Mouse (Mus musculus) kidney, adult 18-20 months (tissue): ENCODE measurements at regions not wholly inside any gene's neighbourhood (a gene's known extent, or its start where the extent isn't known, plus 50 kb on each side); places are given as distances from the start of the nearest gene placed in this dataset.
A peak's percentile ranks its signal among the peaks of the same experiment; 100 is the strongest.

Experiments used
- DNase-seq: peaks from one replicate; pipeline ENCODE4 v3.0.0; 2021

DNA sequence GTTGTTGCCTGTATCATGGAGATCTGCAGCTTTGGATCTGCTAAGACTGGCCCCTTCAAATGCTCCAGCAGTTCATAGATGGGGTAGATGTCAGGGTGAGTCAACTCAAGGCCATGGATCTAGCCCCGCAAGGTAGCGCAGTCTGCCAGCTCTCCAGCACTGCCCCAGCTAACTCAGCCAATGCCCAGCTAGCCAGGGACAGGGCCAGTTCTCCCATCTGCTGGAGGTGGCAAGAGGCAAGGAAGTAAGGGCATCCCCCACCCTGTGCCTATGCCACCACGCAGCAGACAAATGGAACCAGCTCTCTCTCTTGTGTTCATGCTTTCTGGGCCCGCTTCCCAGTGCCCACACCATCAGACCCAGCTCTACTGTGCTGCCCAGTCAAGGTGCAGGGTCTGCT lies 102.5 kb downstream of the Foxb1 start:
- no peak for DNase-seq

DNA sequence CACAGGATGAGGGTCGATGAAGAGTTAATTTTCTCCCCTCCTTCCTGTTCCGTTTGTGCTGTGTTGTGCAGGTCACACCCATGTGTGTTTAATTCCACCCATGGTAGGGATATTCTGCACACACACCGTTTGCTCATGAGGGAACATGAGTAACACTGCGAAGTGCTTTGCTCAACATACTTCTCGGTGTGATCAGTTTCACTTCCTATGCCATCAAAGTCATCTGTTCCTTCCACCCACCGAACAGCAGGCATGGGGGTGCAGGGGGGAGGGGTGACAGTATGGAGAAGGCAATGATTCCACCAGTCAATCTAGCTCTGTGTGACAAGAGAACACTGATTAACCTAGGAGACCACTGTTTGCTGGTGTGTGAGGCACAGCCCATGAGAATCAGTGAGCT lies 104.7 kb downstream of the Foxb1 start:
- DNase-seq: no peak

DNA sequence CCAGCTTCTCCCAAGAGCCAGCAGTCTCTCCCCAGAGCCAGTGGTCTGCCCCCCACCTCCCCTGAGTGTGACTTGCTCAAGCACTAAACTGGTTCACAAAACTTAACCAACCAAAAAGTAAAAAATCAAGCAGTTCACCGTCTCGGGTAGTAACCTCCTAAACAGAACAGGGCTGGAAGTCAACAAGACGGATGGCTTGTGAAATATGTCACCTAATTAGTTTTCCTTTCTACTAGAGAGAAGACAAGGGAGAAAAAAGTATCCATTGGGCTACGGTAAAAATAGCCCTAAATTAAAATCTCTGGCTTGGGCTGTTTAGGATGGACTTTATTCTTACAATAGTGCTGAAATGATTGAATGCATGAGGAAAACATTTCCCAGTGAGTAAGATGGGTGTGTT lies 108.6 kb downstream of the Foxb1 start:
- DNase-seq: no peak

- DNase-seq: no peak
These were observed 109.1 kb downstream of the Foxb1 start for GRCm38 (mm10) chr9:69651608-69652007.

- DNase-seq: no peak
These were observed 118.1 kb downstream of the Foxb1 start for GRCm38 (mm10) chr9:69642591-69642990.

- peak; percentile 73 for DNase-seq
These were observed 137.4 kb downstream of the Foxb1 start for GRCm38 (mm10) chr9:69623312-69623711.

DNA sequence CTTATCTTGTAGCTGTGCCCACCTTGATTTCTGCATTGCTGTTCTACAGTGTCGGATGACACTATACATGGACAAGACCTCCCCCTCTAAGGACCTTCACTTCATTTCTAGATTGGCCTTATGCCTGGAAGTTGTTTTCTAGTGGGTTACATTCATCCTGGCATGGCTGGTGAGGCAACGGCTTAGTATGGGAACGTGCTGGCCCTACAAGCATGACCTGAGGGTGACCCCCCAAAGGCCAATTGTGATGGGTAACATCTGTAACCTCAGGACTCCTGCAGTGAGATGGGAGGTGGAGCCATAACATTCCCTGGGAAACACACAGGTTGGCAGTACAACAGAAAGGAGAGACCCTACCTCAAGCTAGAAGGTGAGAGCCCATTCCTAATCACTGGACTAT lies 139.7 kb downstream of the Foxb1 start:
- DNase-seq: no peak

DNA sequence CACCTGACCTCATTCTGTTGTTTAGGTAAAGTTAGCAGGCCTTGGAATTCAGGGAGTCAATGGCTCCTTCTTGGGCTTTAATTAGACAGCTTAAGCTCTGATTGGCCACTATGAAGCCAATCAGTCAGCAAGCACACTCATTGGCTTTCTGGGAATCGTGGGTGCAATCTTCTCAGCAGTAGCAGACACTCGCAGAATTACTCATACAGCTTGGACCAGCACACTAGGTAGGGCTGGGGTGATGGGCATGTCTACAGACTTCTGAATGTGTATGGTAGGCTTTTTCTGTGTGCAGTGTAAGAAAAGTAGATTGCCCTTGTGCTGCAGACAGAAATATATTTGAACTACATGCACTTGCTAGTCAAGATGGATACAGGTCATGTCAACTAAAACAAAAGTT lies 143.4 kb downstream of the Foxb1 start:
- DNase-seq: no peak

DNA sequence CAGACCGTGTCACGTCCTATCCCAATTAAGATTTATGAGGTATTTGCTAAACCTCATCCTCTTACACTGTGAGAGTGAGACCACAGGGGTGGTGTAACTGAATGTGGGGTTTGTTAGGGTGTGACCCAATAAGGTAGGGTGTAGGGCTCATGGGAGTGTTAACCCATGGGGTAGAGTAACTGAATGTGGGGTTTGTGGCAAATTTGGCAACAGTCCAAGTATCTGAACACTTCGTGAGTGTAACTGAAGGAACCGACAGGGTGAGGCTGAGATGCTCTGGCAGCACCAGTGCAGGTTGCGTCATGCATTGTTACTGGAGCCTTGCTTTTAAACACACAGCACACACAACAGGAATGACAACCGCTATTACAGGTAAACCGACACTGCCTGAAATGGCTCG lies 144.1 kb downstream of the Anxa2 start:
- no peak for DNase-seq

- DNase-seq: no peak
These were observed 139.1 kb downstream of the Anxa2 start for GRCm38 (mm10) chr9:69592329-69593062.

DNA sequence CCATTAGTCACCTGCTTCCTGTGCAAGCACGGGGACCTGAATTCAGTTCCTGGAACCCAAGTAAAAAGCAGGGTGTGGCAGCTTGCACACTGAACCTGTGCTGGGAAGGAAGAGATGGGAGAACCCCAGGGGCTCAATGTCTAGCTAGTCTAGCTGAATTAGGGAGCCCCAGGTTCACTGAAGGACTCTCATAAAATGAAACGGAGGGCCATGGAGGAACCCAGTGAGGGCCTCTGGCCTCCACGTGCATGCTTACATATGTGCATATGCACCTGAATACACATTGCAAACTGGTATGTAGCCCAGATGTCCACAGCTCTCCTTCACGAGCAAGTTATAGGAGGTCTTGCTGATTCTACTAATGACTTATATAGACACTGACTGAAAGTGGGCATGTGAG lies 135.4 kb downstream of the Anxa2 start:
- no peak for DNase-seq

DNA sequence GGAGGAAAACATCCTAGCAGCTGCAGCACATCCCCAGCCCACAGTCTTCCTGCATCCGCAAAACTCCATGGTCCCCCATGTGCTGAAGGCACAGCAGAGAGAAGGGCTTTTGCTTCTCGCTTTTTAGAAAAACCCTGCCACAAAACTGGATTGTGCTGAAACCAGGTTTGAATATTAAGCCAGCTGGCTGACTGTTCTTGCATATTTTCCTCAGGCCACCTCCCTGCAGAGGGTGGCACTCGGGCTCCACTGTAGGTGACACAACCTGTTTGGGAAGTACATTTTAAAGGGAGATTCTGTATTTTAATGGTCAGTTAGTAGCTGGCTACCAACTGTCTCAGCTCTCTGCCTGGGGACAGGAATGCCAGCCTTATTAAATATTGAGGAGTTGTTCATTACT lies 133.7 kb downstream of the Anxa2 start:
- peak; percentile 11 for DNase-seq

DNA sequence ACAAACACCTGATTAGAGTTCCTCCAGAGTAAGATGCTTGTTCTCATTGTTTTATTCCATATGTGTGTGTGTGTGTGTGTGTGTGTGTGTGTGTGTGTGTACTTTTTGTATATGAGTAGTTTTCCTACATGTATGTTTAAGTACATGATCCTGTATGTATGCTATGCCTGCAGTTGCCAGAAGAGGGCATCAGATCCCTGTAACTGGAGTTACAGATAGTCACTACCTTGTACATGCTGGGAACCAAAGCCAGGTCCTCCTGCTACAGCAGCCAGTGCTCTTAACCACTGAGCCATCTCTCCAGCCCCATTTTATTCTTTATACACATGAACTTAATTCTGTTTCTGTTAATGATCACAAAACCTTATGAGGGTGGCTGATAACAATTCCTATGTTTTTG lies 127.8 kb downstream of the Anxa2 start:
- no peak for DNase-seq

- DNase-seq: no peak
These were observed 124.4 kb downstream of the Anxa2 start for GRCm38 (mm10) chr9:69577661-69578405.

DNA sequence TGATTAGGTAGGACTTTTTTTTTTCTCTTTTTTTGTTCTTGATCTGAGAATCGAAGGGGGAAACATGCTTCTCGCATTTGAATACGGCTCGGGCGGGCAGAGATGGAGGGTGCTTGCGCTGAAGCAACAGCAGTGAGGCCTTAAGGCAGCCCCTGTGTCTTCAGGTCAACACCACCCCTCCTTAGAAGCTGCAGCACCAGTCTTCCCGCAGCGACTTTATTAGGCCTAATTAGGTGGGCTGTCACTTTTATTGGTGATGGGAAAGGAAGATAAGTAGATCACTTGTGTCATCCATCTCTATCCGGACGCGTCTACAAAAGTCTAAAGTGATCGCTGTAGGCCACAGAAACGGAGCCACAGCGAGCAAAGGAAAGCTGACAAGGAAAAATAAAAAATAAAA lies 122.0 kb downstream of the Anxa2 start:
- DNase-seq: no peak

- DNase-seq: no peak
These were observed 115.3 kb downstream of the Anxa2 start for GRCm38 (mm10) chr9:69568631-69569230.

- DNase-seq: no peak
These were observed 114.8 kb downstream of the Anxa2 start for GRCm38 (mm10) chr9:69568222-69568621.

GRCm38 (mm10) chr9:69566996-69567395 lies 113.6 kb downstream of the Anxa2 start:
- DNase-seq: peak; percentile 5

DNA sequence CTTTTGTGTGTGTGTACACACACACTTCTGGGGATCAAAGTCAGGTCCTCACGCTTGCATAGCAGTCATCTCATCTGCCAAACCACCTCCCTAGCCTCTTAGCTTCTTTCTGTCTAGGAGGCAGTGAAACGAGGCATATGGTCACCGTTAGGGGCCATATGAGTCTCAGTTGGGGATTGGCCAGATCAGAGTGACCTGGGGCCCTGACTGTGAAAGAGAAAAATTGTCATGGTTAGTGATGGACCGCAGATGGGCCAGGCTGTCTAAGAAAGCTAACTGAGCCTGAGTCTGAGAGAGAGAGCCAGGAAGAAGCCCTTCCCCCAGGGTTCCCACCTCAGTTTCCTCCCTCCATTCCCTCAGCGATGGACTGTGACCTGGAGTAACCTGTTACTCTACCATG lies 89.8 kb downstream of the Anxa2 start:
- DNase-seq: no peak
